Mouse (Mus musculus): ENCODE measurements around the gene Vmn1r47.
"Not testable (repeated sequence)": the region's sequence is repeated elsewhere in the genome, so short reads cannot be mapped to it uniquely, and the experiment has no call there.

Vmn1r47 gene

GRCm38 (mm10) chr6:90015847-90016246 lies at the start of gene Vmn1r47:
Gene Vmn1r47, plus strand, starts transcription at chr6:90016147.
- DNase-seq (ENCODE audit: low read depth, low spot score): not testable (repeated sequence)

GRCm38 (mm10) chr6:89966341-89966740 lies 49.6 kb upstream of the Vmn1r47 start:
- DNase-seq (ENCODE audit: low read depth, low spot score): no peak

GRCm38 (mm10) chr6:89969013-89969412 lies 46.9 kb upstream of the Vmn1r47 start, which contains the start of gene Vmn1r46:
Gene Vmn1r46, plus strand, starts transcription at chr6:89969313.
- DNase-seq (ENCODE audit: low read depth, low spot score): no peak

GRCm38 (mm10) chr6:89985989-89986388 lies 30.0 kb upstream of the Vmn1r47 start:
- no peak for DNase-seq (ENCODE audit: low read depth, low spot score)

GRCm38 (mm10) chr6:90036741-90037140 lies 20.8 kb downstream of the Vmn1r47 start, which contains the start of gene Vmn1r48:
Gene Vmn1r48, minus strand, starts transcription at chr6:90036841.
- not testable (repeated sequence) for DNase-seq (ENCODE audit: low read depth, low spot score)

Data from embryo, embryonic 11.5 days (tissue).